Mouse (Mus musculus) midbrain, embryonic 15.5 days (tissue): ENCODE measurements around the gene Guca2b. TPM values are rescaled to one million over a fixed set of nuclear protein-coding genes. Genes with fewer than 3 reads are reported as not detected.

ENCODE experiments used
- ATAC-seq: fragments of 200-750 bp; cut with Nextera tagmentation; replicated peaks from 2 replicates; pipeline ENCODE4 v1.8.0; 2017; ENCODE audit warnings: moderate TSS enrichment
- H3K27ac ChIP-seq: fragments of 300-500 bp; sonication (generic); 2 replicates; pipeline ENCODE4 v1.5.1; 2015; ENCODE audit warnings: mild to moderate bottlenecking, inconsistent platforms
- H3K27me3 ChIP-seq: fragments of 300-500 bp; sonication (generic); replicated peaks from 2 replicates; pipeline ENCODE4 v1.6.1; 2015; ENCODE audit warnings: inconsistent platforms
- H3K36me3 ChIP-seq: fragments of 300-500 bp; sonication (generic); replicated peaks from 2 replicates; pipeline ENCODE4 v1.6.1; 2015; ENCODE audit warnings: inconsistent platforms
- H3K4me1 ChIP-seq: fragments of 300-500 bp; sonication (generic); 2 replicates; pipeline ENCODE4 v1.6.1; 2015; ENCODE audit warnings: inconsistent platforms
- H3K4me2 ChIP-seq: fragments of 300-500 bp; sonication (generic); 2 replicates; pipeline ENCODE4 v1.6.1; 2015; ENCODE audit warnings: inconsistent platforms, mild to moderate bottlenecking, moderate library complexity
- H3K4me3 ChIP-seq: fragments of 300-500 bp; sonication (generic); 2 replicates; pipeline ENCODE4 v1.5.1; 2015; ENCODE audit warnings: mild to moderate bottlenecking, inconsistent platforms
- H3K9ac ChIP-seq: fragments of 300-500 bp; sonication (generic); 2 replicates; pipeline ENCODE4 v1.6.1; 2015; ENCODE audit warnings: mild to moderate bottlenecking, inconsistent platforms
- H3K9me3 ChIP-seq: fragments of 300-500 bp; sonication (generic); 2 replicates; pipeline ENCODE4 v1.6.1; 2016; ENCODE audit warnings: inconsistent platforms
- WGBS: fragments of 180-500 bp; shearing (Covaris S2); methylation state at CpG from one replicate; pipeline ENCODE4 v1.1.7; 2015; ENCODE audit warnings: mixed read lengths; 5-methylcytosine and 5-hydroxymethylcytosine counted together
- polyA plus RNA-seq: library from polyadenylated mRNA; unstranded; fragments of >200 nt; fragmentation: Nextera tagmentation; extraction: Ambion mirVana; gene quantifications from 2 replicates; pipeline ENCODE4 v1.2.1, GENCODE M21; 2015

Guca2b gene
- not detected in 2 replicates for polyA plus RNA-seq

DNA sequence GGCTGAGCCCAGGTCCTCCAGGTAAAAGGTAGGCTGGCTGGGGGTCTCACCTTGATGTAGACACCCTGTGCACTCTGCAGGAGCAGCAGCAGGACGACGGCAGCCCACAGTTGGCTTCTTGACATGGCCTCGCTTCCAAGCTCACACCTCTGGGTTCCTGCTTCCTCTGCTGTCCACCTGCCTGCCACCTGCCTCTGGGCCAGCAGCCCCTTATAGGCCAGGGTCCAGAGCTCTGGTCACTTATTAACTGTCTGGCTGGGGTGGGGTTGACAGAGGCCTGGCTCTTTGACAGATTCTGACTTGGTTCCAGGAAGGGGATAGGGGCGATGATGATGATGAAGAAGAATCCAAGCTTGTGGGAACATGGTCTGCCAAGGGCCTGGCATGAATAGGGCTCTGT, at the start of gene Guca2b:
Guca2b (minus strand) TSS at position 224 of the 400 bp plus-strand sequence.
- WGBS: 86% methylated on average over 4 of the region's 4 CpGs

DNA sequence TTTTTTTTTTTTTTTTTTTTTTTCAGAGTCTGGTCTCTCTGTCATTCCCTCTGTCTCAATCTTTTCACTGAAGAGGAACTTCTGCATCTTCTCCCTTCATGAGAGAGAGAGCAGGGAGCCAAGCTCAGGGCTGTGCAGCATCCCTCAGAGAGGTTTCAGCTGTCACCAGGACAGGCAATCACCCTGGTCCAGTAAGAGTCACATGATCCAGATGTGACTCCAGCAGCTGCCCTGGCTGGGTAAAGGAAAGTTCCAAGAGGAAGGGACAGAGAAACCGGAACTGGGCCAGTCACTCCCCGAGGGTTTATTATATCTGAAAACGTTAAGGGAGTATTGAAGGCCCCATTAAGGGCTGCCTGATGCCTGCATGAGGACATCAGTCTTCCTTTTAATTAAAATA, 49.0 kb upstream of the Guca2b start:
- ATAC-seq: no peak
- H3K9me3 ChIP-seq: no peaks in the 10 kb centered on the region
- 21% methylated on average over 3 of the region's 3 CpGs for WGBS

More for the DNA sequence above, at the start of gene Guca2b:
- Histone ChIP-seq H3K27me3 (no peaks in the 10 kb centered on the region), H3K27ac (no peak within 1 kb of the TSS), H3K9ac (no peak within 1 kb of the TSS), H3K4me2 (no peak within 1 kb of the TSS), H3K4me1 (no peaks in the 10 kb centered on the region), H3K9me3 (no peaks in the 10 kb centered on the region), H3K36me3 (no peaks in the 10 kb centered on the region), H3K4me3 (no peak within 1 kb of the TSS)
- no peak for ATAC-seq

DNA sequence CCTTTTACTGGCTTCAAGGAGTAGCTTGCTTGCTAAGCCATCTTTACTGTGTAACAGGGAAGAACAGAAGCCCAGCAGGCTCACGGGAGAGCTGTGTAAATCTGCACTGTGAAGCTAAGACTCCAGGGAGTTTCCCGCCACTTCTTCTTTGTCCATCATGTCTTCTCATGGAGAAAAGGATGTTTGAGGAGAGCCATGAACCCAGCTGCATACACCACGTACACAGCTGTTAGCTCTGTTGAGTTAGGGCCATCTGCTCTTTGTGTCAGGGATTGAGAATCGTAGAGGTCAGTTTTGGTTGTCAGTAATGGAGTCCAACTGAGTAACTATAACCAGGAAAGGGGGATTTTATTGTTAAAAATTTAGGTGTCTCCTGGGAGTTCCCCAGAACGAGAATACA, 48.6 kb upstream of the Guca2b start:
- Histone ChIP-seq H3K4me1 (no peaks in the 10 kb centered on the region), H3K9me3 (no peaks in the 10 kb centered on the region), H3K4me2 (no peak overlapping the region), H3K9ac (no peak overlapping the region), H3K4me3 (no peak overlapping the region), H3K27ac (no peak overlapping the region), H3K27me3 (no peaks in the 10 kb centered on the region), H3K36me3 (no peaks in the 10 kb centered on the region)
- 51% methylated on average over 5 of the region's 5 CpGs for WGBS
- ATAC-seq: no peak

More for the DNA sequence above, 49.0 kb upstream of the Guca2b start:
- Histone ChIP-seq H3K27me3 (no peaks in the 10 kb centered on the region), H3K9ac (no peak overlapping the region), H3K36me3 (no peaks in the 10 kb centered on the region), H3K4me2 (no peak overlapping the region), H3K4me3 (no peak overlapping the region), H3K4me1 (no peaks in the 10 kb centered on the region), H3K27ac (no peak overlapping the region)

DNA sequence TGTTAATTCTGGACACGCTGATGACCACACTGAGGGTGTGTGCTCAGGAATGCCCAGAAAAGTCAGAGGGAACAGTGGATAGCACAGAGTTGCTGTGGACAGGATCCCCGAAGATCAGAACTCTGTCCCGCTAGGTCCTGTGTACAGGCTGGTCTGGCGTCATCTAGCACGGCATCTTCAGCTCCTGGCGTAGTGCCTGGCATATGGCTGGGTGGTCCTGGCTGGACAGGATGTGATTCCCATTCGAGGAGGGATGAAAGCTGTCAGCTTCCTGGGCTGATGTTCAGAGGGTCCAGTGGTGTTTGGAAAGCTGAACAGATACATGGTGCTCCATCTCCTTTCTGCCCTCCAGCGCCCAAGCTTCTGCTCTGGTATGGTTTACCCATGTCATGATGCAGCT, 45.2 kb upstream of the Guca2b start:
- no peaks in the 10 kb centered on the region for H3K9me3 ChIP-seq
- H3K4me3 ChIP-seq: no peak overlapping the region
- 82% methylated on average over 8 of the region's 8 CpGs for WGBS
- H3K27ac ChIP-seq: no peak overlapping the region
- no peaks in the 10 kb centered on the region for H3K4me1 ChIP-seq
- ATAC-seq: no peak
- no peak overlapping the region for H3K9ac ChIP-seq
- H3K27me3 ChIP-seq: no peaks in the 10 kb centered on the region
- no peak overlapping the region for H3K4me2 ChIP-seq
- no peaks in the 10 kb centered on the region for H3K36me3 ChIP-seq

DNA sequence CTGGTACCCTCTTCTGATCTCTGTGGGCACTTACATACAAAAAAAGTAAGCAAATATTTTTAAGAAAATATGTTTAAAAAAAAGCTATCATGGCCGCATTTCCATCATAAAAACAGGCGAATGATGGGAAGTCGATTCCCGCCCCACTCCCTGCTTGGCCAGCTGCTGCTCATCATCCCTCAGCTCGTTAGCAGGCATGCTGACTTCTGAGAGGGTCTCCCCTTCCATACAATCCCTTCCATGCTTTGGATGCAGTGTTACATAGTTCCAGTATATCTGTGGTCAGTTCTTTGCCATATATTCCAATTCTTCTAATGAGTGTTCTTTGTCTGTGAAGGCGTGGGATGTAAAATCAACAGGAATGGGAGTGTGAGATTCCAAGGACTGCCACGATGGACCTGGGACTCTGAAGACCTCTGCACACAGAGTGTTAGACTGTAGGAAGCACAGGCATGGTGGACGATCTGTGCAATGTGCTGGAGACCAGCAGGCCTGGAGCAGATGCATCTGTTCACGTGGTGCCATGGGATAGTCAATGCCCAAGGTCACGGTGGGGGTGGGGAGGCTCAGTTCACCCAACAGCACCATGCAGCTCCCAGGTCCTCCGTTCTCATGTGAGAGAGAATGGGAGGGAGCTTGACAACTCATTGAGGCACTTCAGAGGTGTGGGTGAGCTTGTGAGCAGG, 42.7 kb upstream of the Guca2b start:
- Histone ChIP-seq H3K4me2 (no peak overlapping the region), H3K9me3 (no peaks in the 10 kb centered on the region), H3K4me3 (no peak overlapping the region), H3K36me3 (no peaks in the 10 kb centered on the region), H3K4me1 (no peaks in the 10 kb centered on the region), H3K9ac (no peak overlapping the region), H3K27me3 (no peaks in the 10 kb centered on the region), H3K27ac (no peak overlapping the region)
- 86% methylated on average over 11 of the region's 11 CpGs for WGBS
- ATAC-seq: no peak

DNA sequence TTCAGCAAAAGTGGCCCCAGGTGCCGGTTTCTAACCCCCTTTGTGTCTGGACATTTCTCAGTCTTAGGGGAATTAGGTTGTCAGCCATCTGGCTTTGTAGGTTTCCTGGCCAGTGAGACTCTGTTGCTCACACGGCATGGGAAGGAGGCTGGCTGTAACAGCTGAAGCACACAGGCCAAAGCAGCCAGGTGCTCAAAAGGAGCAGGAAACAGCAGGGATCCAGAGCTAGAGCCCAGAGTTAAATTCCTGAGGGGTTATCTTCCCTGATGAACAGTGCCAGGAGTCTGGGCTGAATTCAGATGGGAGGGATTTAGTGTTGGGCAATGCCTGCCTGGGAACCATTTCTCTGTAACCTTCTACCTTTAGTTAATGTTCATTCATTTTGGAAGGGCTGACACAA, 39.6 kb upstream of the Guca2b start:
- H3K4me1 ChIP-seq: no peaks in the 10 kb centered on the region
- 59% methylated on average over 2 of the region's 2 CpGs for WGBS
- no peaks in the 10 kb centered on the region for H3K36me3 ChIP-seq
- no peaks in the 10 kb centered on the region for H3K27me3 ChIP-seq
- no peak overlapping the region for H3K9ac ChIP-seq
- H3K4me2 ChIP-seq: no peak overlapping the region
- no peak for ATAC-seq
- H3K9me3 ChIP-seq: no peaks in the 10 kb centered on the region
- no peak overlapping the region for H3K27ac ChIP-seq
- no peak overlapping the region for H3K4me3 ChIP-seq

DNA sequence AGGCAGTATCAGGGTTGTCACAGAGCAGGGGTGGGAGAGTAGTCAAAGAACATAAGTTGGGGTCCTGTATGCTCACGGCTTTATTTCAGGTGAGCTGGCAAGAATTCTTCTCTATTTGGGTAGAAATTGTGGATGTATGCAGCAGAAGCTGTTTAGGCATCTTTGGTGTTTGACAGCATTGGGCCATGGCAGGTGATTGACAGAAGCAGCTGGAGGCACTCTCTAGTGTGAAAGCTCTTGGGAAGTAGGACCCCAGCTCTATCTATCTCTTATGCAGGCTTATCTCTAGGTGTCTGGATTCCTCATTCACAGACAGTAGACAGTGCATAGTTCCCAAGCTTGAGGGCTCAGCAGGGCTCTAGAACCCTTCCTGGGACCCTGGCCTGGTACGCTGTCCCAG, 27.0 kb upstream of the Guca2b start:
- Histone ChIP-seq H3K9ac (no peak overlapping the region), H3K4me3 (no peak overlapping the region), H3K9me3 (no peaks in the 10 kb centered on the region), H3K4me1 (peaks cover 6% of the 10 kb centered on the region), H3K27me3 (no peaks in the 10 kb centered on the region), H3K36me3 (no peaks in the 10 kb centered on the region), H3K27ac (no peak overlapping the region), H3K4me2 (no peak overlapping the region)
- ATAC-seq: no peak
- WGBS: 93% methylated on average over 2 of the region's 2 CpGs

DNA sequence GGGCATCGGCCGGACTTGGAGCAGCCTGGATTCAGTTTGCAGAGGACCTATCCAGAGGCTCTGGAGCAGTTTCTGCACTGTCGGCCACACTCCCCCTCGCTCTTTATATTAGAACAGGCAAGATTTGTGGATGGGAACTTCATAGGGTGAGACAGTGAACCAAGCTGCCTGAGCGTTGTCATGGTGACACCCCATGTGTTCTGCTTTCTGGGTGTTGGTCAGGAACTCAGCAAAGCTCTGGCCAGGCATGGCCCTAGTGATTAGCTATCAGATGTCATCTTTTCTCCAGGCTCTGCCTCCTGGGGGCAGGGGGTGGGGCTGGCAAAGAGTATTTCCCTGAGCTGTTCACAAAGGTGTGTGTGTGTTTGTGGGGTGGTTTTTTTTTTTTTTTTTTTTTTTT, 23.8 kb upstream of the Guca2b start:
- Histone ChIP-seq H3K36me3 (no peaks in the 10 kb centered on the region), H3K9ac (no peak overlapping the region), H3K27ac (no peak overlapping the region), H3K4me2 (no peak overlapping the region), H3K27me3 (no peaks in the 10 kb centered on the region), H3K4me3 (no peak overlapping the region), H3K4me1 (peaks cover 6% of the 10 kb centered on the region), H3K9me3 (no peaks in the 10 kb centered on the region)
- 29% methylated on average over 5 of the region's 5 CpGs for whole genome bisulfite sequencing
- no peak for ATAC-seq

DNA sequence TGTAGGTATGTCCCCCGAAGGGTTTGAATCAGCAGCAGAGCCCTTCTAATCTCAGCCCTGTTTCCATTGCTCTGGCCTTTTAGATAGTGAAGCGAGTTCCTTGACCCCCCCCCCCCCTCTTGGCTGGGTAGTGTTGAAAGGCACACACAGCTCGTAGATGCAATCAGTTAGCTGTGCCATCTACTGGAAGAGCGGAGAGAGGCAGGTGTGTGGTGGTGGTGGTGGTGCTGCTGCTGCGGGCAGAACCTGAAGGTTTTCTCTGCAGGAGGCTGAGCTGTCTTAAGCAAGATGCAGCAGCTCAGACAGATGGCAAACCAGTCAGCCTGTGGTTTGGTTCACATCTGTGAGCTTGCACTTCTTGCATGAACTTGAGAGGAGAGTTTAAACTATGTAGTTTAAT, 13.9 kb upstream of the Guca2b start:
- Histone ChIP-seq H3K27ac (no peak overlapping the region), H3K9ac (no peak overlapping the region), H3K4me2 (no peak overlapping the region), H3K36me3 (no peaks in the 10 kb centered on the region), H3K27me3 (no peaks in the 10 kb centered on the region), H3K9me3 (no peaks in the 10 kb centered on the region), H3K4me1 (peaks cover 13% of the 10 kb centered on the region), H3K4me3 (no peak overlapping the region)
- WGBS: 33% methylated on average over 5 of the region's 5 CpGs
- ATAC-seq: no peak

DNA sequence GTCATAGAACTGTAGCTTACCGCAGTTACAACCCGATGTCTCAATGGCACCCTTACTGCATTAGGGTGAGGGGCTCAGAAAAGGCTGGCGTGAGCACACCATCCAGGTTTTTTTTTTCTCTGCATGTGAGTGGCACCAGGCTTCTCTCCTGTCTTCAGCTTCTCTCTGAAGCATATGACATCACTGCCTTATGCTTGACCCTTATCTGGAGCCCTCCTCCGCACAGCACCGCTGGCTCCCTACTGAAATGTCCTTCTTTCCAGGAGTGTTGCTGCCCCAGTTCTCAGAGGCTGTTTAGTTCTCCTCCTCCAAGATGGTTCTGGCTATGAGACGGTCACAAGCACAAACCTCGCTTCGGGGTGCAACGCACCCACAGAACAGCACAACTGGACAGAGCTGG, 12.4 kb upstream of the Guca2b start:
- no peak overlapping the region; the same call in 1 of the 2 replicates for H3K27ac ChIP-seq
- no peaks in the 10 kb centered on the region for H3K9me3 ChIP-seq
- no peak overlapping the region for H3K4me2 ChIP-seq
- no peaks in the 10 kb centered on the region for H3K36me3 ChIP-seq
- WGBS: 93% methylated on average over 9 of the region's 9 CpGs
- no peak overlapping the region for H3K9ac ChIP-seq
- peaks cover 13% of the 10 kb centered on the region for H3K4me1 ChIP-seq
- no peaks in the 10 kb centered on the region for H3K27me3 ChIP-seq
- H3K4me3 ChIP-seq: no peak overlapping the region
- ATAC-seq: no peak

DNA sequence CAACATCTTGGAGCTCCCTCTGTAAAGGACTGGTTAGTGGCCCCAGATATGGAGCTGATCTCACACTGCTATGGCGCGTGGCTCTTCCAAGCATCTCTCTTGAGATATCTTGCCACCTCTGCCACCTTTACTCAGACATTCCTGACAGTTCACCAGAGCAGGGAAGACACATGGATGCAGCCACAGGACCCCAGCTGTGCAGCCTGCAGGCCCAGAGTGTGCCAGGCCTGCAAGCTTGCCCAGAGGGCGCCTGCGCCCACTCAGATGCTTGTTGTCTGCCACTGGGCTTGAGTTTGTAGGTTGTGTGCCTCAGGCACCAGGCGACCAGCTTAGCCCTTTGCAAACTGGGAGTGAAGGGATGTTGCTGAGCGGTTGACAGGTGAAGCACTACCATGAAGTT, 12.0 kb upstream of the Guca2b start:
- Histone ChIP-seq H3K36me3 (no peaks in the 10 kb centered on the region), H3K9ac (no peak overlapping the region), H3K4me2 (no peak overlapping the region), H3K27ac (no peak overlapping the region; the same call in 1 of the 2 replicates), H3K4me3 (no peak overlapping the region), H3K9me3 (no peaks in the 10 kb centered on the region), H3K4me1 (peaks cover 13% of the 10 kb centered on the region), H3K27me3 (no peaks in the 10 kb centered on the region)
- ATAC-seq: no peak
- 79% methylated on average over 6 of the region's 6 CpGs for WGBS

DNA sequence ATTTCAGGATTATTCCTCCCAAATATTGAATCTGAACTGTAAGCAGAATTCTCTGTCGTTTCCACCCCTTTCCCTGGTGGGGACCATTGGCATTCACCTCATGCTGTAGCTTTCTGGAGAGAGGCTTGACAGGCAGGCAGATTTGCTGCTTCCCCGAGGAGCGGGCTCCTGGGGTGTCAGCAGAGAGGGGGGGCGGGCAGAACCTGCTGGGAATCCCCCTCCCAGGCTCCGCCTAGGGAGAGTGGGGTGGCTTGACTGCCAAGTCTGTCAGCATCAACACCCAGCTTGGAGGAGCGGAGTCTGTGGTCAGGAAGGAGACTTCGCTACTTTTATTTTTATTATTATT, 11.4 kb upstream of the Guca2b start:
- WGBS: 28% methylated on average over 7 of the region's 7 CpGs
- no peak overlapping the region for H3K4me2 ChIP-seq
- H3K9ac ChIP-seq: no peak overlapping the region

More for the DNA sequence above, 11.4 kb upstream of the Guca2b start:
- no peak overlapping the region for H3K4me3 ChIP-seq
- no peaks in the 10 kb centered on the region for H3K27me3 ChIP-seq
- H3K4me1 ChIP-seq: peaks cover 13% of the 10 kb centered on the region
- no peaks in the 10 kb centered on the region for H3K36me3 ChIP-seq
- H3K27ac ChIP-seq: no peak overlapping the region
- ATAC-seq: 0 out of 2 replicates have a peak, but pooled peaks have one; percentile 38
- no peaks in the 10 kb centered on the region for H3K9me3 ChIP-seq
